Mouse (Mus musculus) kidney, postnatal 0 days (tissue): ENCODE measurements around the gene Mllt3. TPM values are rescaled to one million over a fixed set of nuclear protein-coding genes. Genes with fewer than 3 reads are reported as not detected.
A peak's percentile ranks its signal among the peaks of the same experiment; 100 is the strongest.

Source experiments
- ATAC-seq: fragments of 200-750 bp; cut with Nextera tagmentation; replicated peaks from 2 replicates; pipeline ENCODE4 v1.8.0; 2017; ENCODE audit warnings: low read depth, moderate number of reproducible peaks, moderate TSS enrichment, moderate library complexity; ENCODE audit not compliant: low FRiP score
- DNase-seq: peaks from one replicate; pipeline ENCODE4 v3.0.0-alpha.2; 2016; ENCODE audit warnings: low spot score
- H3K27ac ChIP-seq: fragments of 300-500 bp; sonication (generic); 2 replicates; pipeline ENCODE4 v1.5.1; 2014; ENCODE audit warnings: mild to moderate bottlenecking
- H3K27me3 ChIP-seq: fragments of 300-500 bp; sonication (generic); 2 replicates; pipeline ENCODE4 v1.6.1; 2014; ENCODE audit warnings: low read length, mixed read lengths; ENCODE audit not compliant: insufficient read depth
- H3K36me3 ChIP-seq: fragments of 300-500 bp; sonication (generic); 2 replicates; pipeline ENCODE4 v1.6.1; 2014; ENCODE audit warnings: low read length, mixed read lengths; ENCODE audit not compliant: insufficient read depth
- H3K4me1 ChIP-seq: fragments of 300-500 bp; sonication (generic); replicated peaks from 2 replicates; pipeline ENCODE4 v1.6.1; 2014; ENCODE audit warnings: antibody characterized with exemption, low read length, mixed read lengths; ENCODE audit not compliant: insufficient read depth
- H3K4me2 ChIP-seq: fragments of 300-500 bp; sonication (generic); 2 replicates; pipeline ENCODE4 v1.6.1; 2014; ENCODE audit warnings: mild to moderate bottlenecking, low read length, moderate library complexity, mixed read lengths
- H3K4me3 ChIP-seq: fragments of 300-500 bp; sonication (generic); replicated peaks from 2 replicates; pipeline ENCODE4 v1.5.1; 2014; ENCODE audit warnings: low read depth, low read length
- H3K9ac ChIP-seq: fragments of 300-500 bp; sonication (generic); 2 replicates; pipeline ENCODE4 v1.6.1; 2014; ENCODE audit warnings: low read depth, low read length
- H3K9me3 ChIP-seq: fragments of 300-500 bp; sonication (generic); replicated peaks from 2 replicates; pipeline ENCODE4 v1.6.1; 2016; ENCODE audit warnings: low read length, inconsistent platforms, mixed read lengths
- CTCF ChIP-seq: IDR thresholded peaks from 2 replicates; pipeline ENCODE4 v1.5.1; 2016; ENCODE audit warnings: antibody characterized with exemption, low read depth, mild to moderate bottlenecking, moderate library complexity
- WGBS: fragments of 180-500 bp; shearing (Covaris S2); extraction: QIAGEN DNeasy Blood & Tissue Kit; methylation state at CpG from one replicate; pipeline ENCODE4 v1.1.7; 2014; 5-methylcytosine and 5-hydroxymethylcytosine counted together
- polyA plus RNA-seq: library from polyadenylated mRNA; unstranded; fragments of >200 nt; fragmentation: Nextera tagmentation; extraction: Ambion mirVana; gene quantifications from 2 replicates; pipeline ENCODE4 v1.2.1, GENCODE M21; 2015

Mllt3 gene
- polyA plus RNA-seq, 1 experiment from 2014 or later: 28.9 TPM

- Histone ChIP-seq H3K4me3 (no peak overlapping the region), H3K9me3 (no peaks in the 10 kb centered on the region), H3K4me1 (no peaks in the 10 kb centered on the region), H3K4me2 (no peak overlapping the region), H3K9ac (no peak overlapping the region), H3K36me3 (no peaks in the 10 kb centered on the region), H3K27ac (no peak overlapping the region), H3K27me3 (no peaks in the 10 kb centered on the region)
- ATAC-seq: no peak
- DNase-seq: no peak
- TF ChIP-seq CTCF: no peak
- 74% methylated on average over 10 of the region's 10 CpGs for WGBS
These were observed 192.8 kb downstream of the Mllt3 start for GRCm38 (mm10) chr4:87840210-87840910.

GRCm38 (mm10) chr4:87838716-87839115 lies 194.4 kb downstream of the Mllt3 start:
- H3K4me3 ChIP-seq: no peak overlapping the region
- H3K36me3 ChIP-seq: no peaks in the 10 kb centered on the region
- no peaks in the 10 kb centered on the region for H3K27me3 ChIP-seq
- H3K4me2 ChIP-seq: no peak overlapping the region
- ATAC-seq: no peak
- no peak for DNase-seq
- H3K27ac ChIP-seq: no peak overlapping the region
- WGBS: 84% methylated on average over 1 of the region's 1 CpGs
- H3K4me1 ChIP-seq: no peaks in the 10 kb centered on the region
- no peak overlapping the region for H3K9ac ChIP-seq
- TF ChIP-seq CTCF: no peak
- H3K9me3 ChIP-seq: no peaks in the 10 kb centered on the region

GRCm38 (mm10) chr4:87837471-87838361 lies 195.4 kb downstream of the Mllt3 start:
- no peaks in the 10 kb centered on the region for H3K9me3 ChIP-seq
- 97% methylated on average over 2 of the region's 2 CpGs for WGBS
- no peak overlapping the region for H3K4me3 ChIP-seq
- H3K9ac ChIP-seq: no peak overlapping the region
- no peak for ATAC-seq
- no peaks in the 10 kb centered on the region for H3K36me3 ChIP-seq
- no peaks in the 10 kb centered on the region for H3K27me3 ChIP-seq
- no peaks in the 10 kb centered on the region for H3K4me1 ChIP-seq
- no peak overlapping the region for H3K27ac ChIP-seq
- no peak for DNase-seq
- no peak overlapping the region for H3K4me2 ChIP-seq
- TF ChIP-seq CTCF: no peak

- Histone ChIP-seq H3K9ac (no peak overlapping the region), H3K4me1 (no peaks in the 10 kb centered on the region), H3K36me3 (no peaks in the 10 kb centered on the region), H3K27ac (no peak overlapping the region), H3K27me3 (no peaks in the 10 kb centered on the region), H3K9me3 (no peaks in the 10 kb centered on the region), H3K4me3 (no peak overlapping the region), H3K4me2 (no peak overlapping the region)
- DNase-seq (no peak), ATAC-seq (no peak)
- no peak for TF ChIP-seq CTCF
- WGBS: 70% methylated on average over 5 of the region's 5 CpGs
These were observed 196.9 kb downstream of the Mllt3 start for GRCm38 (mm10) chr4:87836257-87836656.

DNA sequence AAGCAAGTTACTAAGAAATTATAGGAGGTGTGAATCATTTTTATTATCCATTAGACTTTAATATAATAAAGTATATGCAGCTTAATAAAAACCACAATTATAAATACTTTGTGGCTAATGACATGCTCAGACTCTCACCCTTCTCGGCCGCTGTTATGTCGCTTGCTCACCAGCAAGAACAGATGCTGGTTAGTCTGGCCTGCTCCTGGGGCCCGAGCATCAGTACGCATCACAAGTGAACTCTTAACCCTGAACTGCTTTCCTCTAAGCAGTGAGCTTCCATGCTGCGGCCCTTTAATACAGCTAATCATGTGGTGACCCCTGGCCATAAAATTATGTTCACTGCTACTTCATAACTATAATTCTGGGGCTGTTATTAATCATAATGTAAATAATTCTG lies 198.0 kb downstream of the Mllt3 start:
- Histone ChIP-seq H3K9me3 (no peaks in the 10 kb centered on the region), H3K4me3 (no peak overlapping the region), H3K4me2 (no peak overlapping the region), H3K27ac (no peak overlapping the region), H3K36me3 (no peaks in the 10 kb centered on the region), H3K9ac (no peak overlapping the region), H3K4me1 (no peaks in the 10 kb centered on the region), H3K27me3 (no peaks in the 10 kb centered on the region)
- ATAC-seq: no peak
- no peak for TF ChIP-seq CTCF
- 65% methylated on average over 6 of the region's 6 CpGs for WGBS
- DNase-seq: no peak

GRCm38 (mm10) chr4:87834310-87834709 lies 198.9 kb downstream of the Mllt3 start:
- H3K27ac ChIP-seq: no peak overlapping the region
- no peaks in the 10 kb centered on the region for H3K27me3 ChIP-seq
- WGBS: 38% methylated on average over 2 of the region's 2 CpGs

More at GRCm38 (mm10) chr4:87834310-87834709, 198.9 kb downstream of the Mllt3 start:
- DNase-seq: peak; percentile 46
- Histone ChIP-seq H3K4me2 (no peak overlapping the region), H3K9ac (no peak overlapping the region), H3K9me3 (no peaks in the 10 kb centered on the region), H3K36me3 (no peaks in the 10 kb centered on the region), H3K4me1 (no peaks in the 10 kb centered on the region), H3K4me3 (no peak overlapping the region)
- no peak for ATAC-seq
- no peak for TF ChIP-seq CTCF
